Mouse (Mus musculus) MEL (cell line): ENCODE measurements at regions not wholly inside any gene's neighbourhood (a gene's known extent, or its start where the extent isn't known, plus 50 kb on each side); places are given as distances from the start of the nearest gene placed in this dataset.

Experiments
- DNase-seq: peaks from one replicate; pipeline ENCODE4 v3.0.0; 2011; ENCODE audit warnings: low read depth, low spot score
- H3K27ac ChIP-seq: 2 replicates; pipeline ENCODE4 v1.5.1; 2012; ENCODE audit warnings: low read depth, mild to moderate bottlenecking, control low read depth, low read length, moderate library complexity; ENCODE audit not compliant: control insufficient read depth
- H3K27me3 ChIP-seq, 2 experiments: fragments of 150-350 bp in 1 of 2; sonication (generic) in 1 of 2; 2 replicates each; pipeline ENCODE4 v1.6.1; 2012; ENCODE audit warnings: low read length in 2 of 2, mild to moderate bottlenecking in 2 of 2, improper control_type of control experiment in 1 of 2, moderate library complexity in 1 of 2; ENCODE audit not compliant: insufficient read depth in 2 of 2, control insufficient read depth in 1 of 2
- H3K36me3 ChIP-seq, 2 experiments: 2 replicates each; pipeline ENCODE4 v1.6.1; 2012 to 2014; ENCODE audit warnings: low read length in 2 of 2, improper control_type of control experiment in 1 of 2, inconsistent platforms in 1 of 2, mild to moderate bottlenecking in 1 of 2; ENCODE audit not compliant: insufficient read depth in 2 of 2, control insufficient read depth in 1 of 2
- H3K4me1 ChIP-seq, 2 experiments: fragments of 150-350 bp in 1 of 2; sonication (generic) in 1 of 2; 2 replicates each; pipeline ENCODE4 v1.6.1; 2012; ENCODE audit warnings: low read length in 2 of 2, improper control_type of control experiment in 1 of 2, mild to moderate bottlenecking in 1 of 2; ENCODE audit not compliant: insufficient read depth in 2 of 2, control insufficient read depth in 1 of 2
- H3K4me3 ChIP-seq, 2 experiments: fragments of 150-350 bp in 1 of 2; sonication (generic) in 1 of 2; 2 replicates each; pipeline ENCODE4 v1.5.1; 2012; ENCODE audit warnings: low read depth in 2 of 2, low read length in 2 of 2, mild to moderate bottlenecking in 2 of 2, moderate library complexity in 2 of 2, control low read depth in 1 of 2, improper control_type of control experiment in 1 of 2; ENCODE audit not compliant: control insufficient read depth in 1 of 2, insufficient read depth in 1 of 2
- H3K79me2 ChIP-seq: 2 replicates; pipeline ENCODE4 v1.6.1; 2012; ENCODE audit warnings: mild to moderate bottlenecking, low read length, moderate library complexity; ENCODE audit not compliant: control insufficient read depth, poor library complexity, insufficient read depth
- H3K9ac ChIP-seq: 2 replicates; pipeline ENCODE4 v1.6.1; 2012; ENCODE audit warnings: low read depth, mild to moderate bottlenecking, control low read depth, low read length, moderate library complexity; ENCODE audit not compliant: control insufficient read depth, poor library complexity, severe bottlenecking
- H3K9me3 ChIP-seq: fragments of 150-350 bp; sonication (generic); replicated peaks from 2 replicates; pipeline ENCODE4 v1.6.1; 2012; ENCODE audit warnings: mild to moderate bottlenecking, low read length, improper control_type of control experiment, moderate library complexity; ENCODE audit not compliant: insufficient read depth
- CHD1 ChIP-seq: IDR thresholded peaks from 2 replicates; pipeline ENCODE4 v1.6.1; 2012; ENCODE audit warnings: low read depth, mild to moderate bottlenecking, inconsistent platforms, low read length, improper control_type of control experiment
- CHD2 ChIP-seq: IDR thresholded peaks from 2 replicates; pipeline ENCODE4 v1.6.1; 2011; ENCODE audit warnings: low read length, improper control_type of control experiment
- CTCF ChIP-seq, 3 experiments: IDR thresholded peaks in 2 of 3; conservative IDR thresholded peaks in 1 of 3; 2 replicates each; pipeline ENCODE4 v1.5.1; 2011 to 2012; ENCODE audit warnings: low read length in 3 of 3, low read depth in 2 of 3, mild to moderate bottlenecking in 2 of 3, improper control_type of control experiment in 1 of 3, inconsistent platforms in 1 of 3, mixed read lengths in 1 of 3, moderate library complexity in 1 of 3; ENCODE audit not compliant: control insufficient read depth in 1 of 3, insufficient read depth in 1 of 3, poor library complexity in 1 of 3, severe bottlenecking in 1 of 3
- E2F4 ChIP-seq: IDR thresholded peaks from 2 replicates; pipeline ENCODE4 v1.6.1; 2011; ENCODE audit warnings: low read depth, low read length, improper control_type of control experiment, borderline replicate concordance
- EP300 ChIP-seq, 2 experiments: IDR thresholded peaks; 2 replicates each; pipeline ENCODE4 v1.6.1; 2011; ENCODE audit warnings: improper control_type of control experiment in 2 of 2, low read length in 2 of 2, low read depth in 1 of 2, mild to moderate bottlenecking in 1 of 2
- HCFC1 ChIP-seq: IDR thresholded peaks from 2 replicates; pipeline ENCODE4 v1.6.1; 2012; ENCODE audit warnings: low read depth, mild to moderate bottlenecking, inconsistent platforms, low read length, improper control_type of control experiment, moderate library complexity
- MXI1 ChIP-seq: IDR thresholded peaks from 2 replicates; pipeline ENCODE4 v1.6.1; 2011; ENCODE audit warnings: mild to moderate bottlenecking, low read depth, low read length, improper control_type of control experiment
- MYB ChIP-seq: IDR thresholded peaks from 2 replicates; pipeline ENCODE4 v1.6.1; 2011; ENCODE audit warnings: mild to moderate bottlenecking, low read depth, low read length, improper control_type of control experiment
- MYC ChIP-seq: IDR thresholded peaks from 2 replicates; pipeline ENCODE4 v1.6.1; 2011; ENCODE audit warnings: low read depth, mild to moderate bottlenecking, low read length, improper control_type of control experiment, moderate library complexity
- NELFE ChIP-seq: IDR thresholded peaks from 2 replicates; pipeline ENCODE4 v1.6.1; 2011; ENCODE audit warnings: low read depth, low read length, improper control_type of control experiment
- NRF1 ChIP-seq: IDR thresholded peaks from 2 replicates; pipeline ENCODE4 v1.6.1; 2014; ENCODE audit warnings: low read depth, mild to moderate bottlenecking, inconsistent platforms, low read length, improper control_type of control experiment, moderate library complexity; ENCODE audit not compliant: poor library complexity, insufficient read depth, severe bottlenecking
- POLR2AphosphoS2 ChIP-seq: IDR thresholded peaks from 2 replicates; pipeline ENCODE4 v1.6.1; 2011; ENCODE audit warnings: low read length, improper control_type of control experiment
- POLR2AphosphoS5 ChIP-seq: IDR thresholded peaks from 2 replicates; pipeline ENCODE4 v1.6.1; 2012; ENCODE audit warnings: low read depth, borderline replicate concordance, mild to moderate bottlenecking, inconsistent platforms, low read length, moderate library complexity, mixed read lengths
- RAD21 ChIP-seq: IDR thresholded peaks from 2 replicates; pipeline ENCODE4 v1.6.1; 2011; ENCODE audit warnings: mild to moderate bottlenecking, low read depth, low read length, improper control_type of control experiment
- RCOR1 ChIP-seq: IDR thresholded peaks from 2 replicates; pipeline ENCODE4 v1.6.1; 2012; ENCODE audit warnings: low read depth, mild to moderate bottlenecking, inconsistent platforms, low read length, improper control_type of control experiment
- SMC3 ChIP-seq: IDR thresholded peaks from 2 replicates; pipeline ENCODE4 v1.6.1; 2011; ENCODE audit warnings: low read depth, low read length, improper control_type of control experiment
- ZC3H11A ChIP-seq: IDR thresholded peaks from 2 replicates; pipeline ENCODE4 v1.6.1; 2012; ENCODE audit warnings: low read depth, mild to moderate bottlenecking, inconsistent platforms, low read length, improper control_type of control experiment
- ZNF384 ChIP-seq: IDR thresholded peaks from 2 replicates; pipeline ENCODE4 v1.6.1; 2012; ENCODE audit warnings: low read depth, mild to moderate bottlenecking, inconsistent platforms, low read length, improper control_type of control experiment

- no peak overlapping the region for H3K9ac ChIP-seq
- H3K27ac ChIP-seq, result no peak overlapping the region
- no peaks in the 10 kb centered on the region for H3K9me3 ChIP-seq
- peak; percentile 32 for TF ChIP-seq RAD21
- TF ChIP-seq CTCF (IDR thresholded peaks at IDR 0.05 in 2 of 3, conservative IDR thresholded peaks at IDR 0.05 in 1 of 3; ENCODE audit: control insufficient read depth in 1 of 3, insufficient read depth in 1 of 3, low read depth in 2 of 3, low read length in 3 of 3, poor library complexity in 1 of 3, severe bottlenecking in 1 of 3), result peak in 1 of 3 experiments; percentile 41; a peak in 2 of 6 replicates
- 0 out of 2 replicates have a peak, but pooled peaks have one; percentile 14 for TF ChIP-seq ZC3H11A
- no peak for TF ChIP-seq CHD2
- TF ChIP-seq SMC3, result peak; percentile 57
- no peaks in the 10 kb centered on the region for H3K79me2 ChIP-seq
- peak; percentile 16 for DNase-seq
- no peaks in the 10 kb centered on the region for H3K27me3 ChIP-seq
- no peak overlapping the region for H3K4me3 ChIP-seq
- peaks cover 0 to 2% of the 10 kb centered on the region in 2 experiments; a peak in 1 of 4 replicates for H3K36me3 ChIP-seq
- H3K4me1 ChIP-seq, result no peaks in the 10 kb centered on the region
Measured at GRCm38 (mm10) chr9:81217938-81218337, 415.7 kb downstream of the Htr1b start.

- no peaks in the 10 kb centered on the region for H3K4me1 ChIP-seq
- no peaks in the 10 kb centered on the region for H3K79me2 ChIP-seq
- TF ChIP-seq NELFE (no peak), POLR2AphosphoS5 (no peak), HCFC1 (no peak), NRF1 (no peak), POLR2AphosphoS2 (no peak), CHD1 (no peak), EP300 (IDR thresholded peaks at IDR 0.05; ENCODE audit: low read depth in 1 of 2, low read length in 2 of 2) (no peak), MYB (no peak), CHD2 (no peak), RCOR1 (no peak), MYC (no peak), CTCF (IDR thresholded peaks at IDR 0.05 in 2 of 3, conservative IDR thresholded peaks at IDR 0.05 in 1 of 3; ENCODE audit: control insufficient read depth in 1 of 3, insufficient read depth in 1 of 3, low read depth in 2 of 3, low read length in 3 of 3, poor library complexity in 1 of 3, severe bottlenecking in 1 of 3) (no peak), E2F4 (no peak), ZC3H11A (no peak), MXI1 (no peak), ZNF384 (no peak), RAD21 (no peak)
- no peaks in the 10 kb centered on the region for H3K9me3 ChIP-seq
- no peak overlapping the region for H3K27ac ChIP-seq
- no peak overlapping the region for H3K9ac ChIP-seq
- no peak overlapping the region for H3K4me3 ChIP-seq
- no peak for DNase-seq
- peaks cover 0 to 2% of the 10 kb centered on the region in 2 experiments; a peak in 1 of 4 replicates for H3K36me3 ChIP-seq
- H3K27me3 ChIP-seq, result no peaks in the 10 kb centered on the region
Measured at GRCm38 (mm10) chr9:81215601-81216141, 418.0 kb downstream of the Htr1b start.
